Mouse (Mus musculus) v-Abl transformed pro-B cells (cell line): Measurements from ENCODE around the gene Phox2b.

Experiments used
- in situ Hi-C, 2 experiments: fragments of 400-800 bp; cut with MboI; formaldehyde crosslinking; loops; one replicate each; pipeline ENCODE4 v1.15.1; 2025; ENCODE audit not compliant: unreplicated experiment in 2 of 2

Gene Phox2b

DNA sequence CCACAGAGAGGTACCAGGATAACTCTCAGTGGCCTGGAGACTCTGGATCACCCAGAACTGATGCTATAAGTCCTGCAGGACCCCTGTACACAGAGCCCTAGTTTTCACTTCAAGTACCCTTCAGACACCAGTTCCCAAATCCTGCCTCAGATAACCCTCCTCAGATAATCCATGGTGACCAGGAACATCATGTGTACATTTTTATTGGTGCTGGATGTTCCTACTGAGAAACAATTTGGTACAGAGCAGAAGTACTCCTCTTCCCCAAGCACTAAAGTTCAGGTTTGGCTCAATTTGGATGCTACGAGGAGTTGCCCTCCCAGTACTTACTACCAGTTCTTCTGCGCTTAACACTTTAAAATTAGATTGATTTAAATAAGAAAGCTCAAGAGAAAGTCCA is 5.1 kb downstream of the Phox2b start:
- in situ Hi-C loops = no loop called here

GRCm38 (mm10) chr5:67091766-67092165 is 7.3 kb downstream of the Phox2b start:
- in situ Hi-C loops = no loop called here

DNA sequence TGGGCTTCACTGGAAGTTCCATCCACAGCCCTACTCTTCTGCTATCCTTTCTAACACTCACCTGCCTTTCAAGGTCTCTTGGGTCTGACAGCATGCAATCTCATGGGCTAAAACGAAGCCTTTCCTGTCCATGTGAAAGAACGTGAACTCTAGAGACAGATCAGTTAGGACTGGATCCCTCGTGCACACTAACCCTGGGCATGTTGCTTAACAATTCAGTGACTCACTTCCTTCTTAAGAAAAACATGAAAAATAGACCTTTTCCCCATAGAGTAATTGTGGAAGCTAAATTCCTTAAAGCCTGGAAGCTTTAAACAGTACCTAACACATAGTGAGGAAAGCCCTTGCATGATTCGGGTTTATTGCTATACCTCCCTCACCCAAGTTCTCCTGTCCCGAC is 8.2 kb downstream of the Phox2b start:
- in situ Hi-C loops = no loop called here

GRCm38 (mm10) chr5:67083117-67083516 is 16.0 kb downstream of the Phox2b start:
- in situ Hi-C loops = no loop called here

- in situ Hi-C loops = loop anchor here in 1 of 2 experiments (25.0 kb wide), 1 partner anchor 674 kb away; no protein-coding TSS in a partner anchor
Measured at GRCm38 (mm10) chr5:67063596-67063995, 35.5 kb downstream of the Phox2b start.

DNA sequence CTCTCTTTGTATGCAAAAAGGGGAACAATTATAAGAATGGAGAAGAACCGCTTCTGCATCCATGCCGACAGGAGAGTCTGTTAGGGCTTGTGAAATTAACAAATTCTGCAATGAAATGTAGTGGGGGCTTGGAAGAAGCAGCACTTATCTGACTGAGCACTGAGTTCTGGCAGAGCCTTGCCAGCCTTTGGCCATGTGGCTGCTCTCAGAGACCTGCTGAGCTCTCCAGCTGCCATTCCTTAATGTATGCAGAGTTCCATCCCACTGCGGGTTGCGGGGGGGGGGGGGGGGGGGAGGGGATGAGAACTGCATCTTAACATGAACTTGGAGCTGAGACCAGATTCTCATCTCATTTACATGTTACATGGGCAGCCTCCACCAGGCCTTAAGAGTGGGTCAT is 38.6 kb downstream of the Phox2b start:
- in situ Hi-C loops = loop anchor here in 1 of 2 experiments (25.0 kb wide), 1 partner anchor 677 kb away; no protein-coding TSS in a partner anchor

- in situ Hi-C loops = loop anchor here (10.0 to 25.0 kb wide), 2 partner anchors 667 to 679 kb away; no protein-coding TSS in a partner anchor
Measured at GRCm38 (mm10) chr5:67057803-67058202, 41.3 kb downstream of the Phox2b start.

- in situ Hi-C loops = loop anchor here (5.0 to 25.0 kb wide), 3 partner anchors 189 to 484 kb away; no protein-coding TSS in a partner anchor
Measured at GRCm38 (mm10) chr5:67048003-67048402, 51.1 kb downstream of the Phox2b start.
